Mouse (Mus musculus): ENCODE results near the gene Ctrc. TPM values are rescaled to one million over a fixed set of nuclear protein-coding genes. Genes with fewer than 3 reads are reported as not detected.

Gene Ctrc
- polyA plus RNA-seq (2014; fragmentation: Illumina TruSeq; extraction: RNeasy Lipid Tissue Mini Kit (QIAGEN cat#74804); ENCODE audit: low read depth, low replicate concordance), result not detected

DNA sequence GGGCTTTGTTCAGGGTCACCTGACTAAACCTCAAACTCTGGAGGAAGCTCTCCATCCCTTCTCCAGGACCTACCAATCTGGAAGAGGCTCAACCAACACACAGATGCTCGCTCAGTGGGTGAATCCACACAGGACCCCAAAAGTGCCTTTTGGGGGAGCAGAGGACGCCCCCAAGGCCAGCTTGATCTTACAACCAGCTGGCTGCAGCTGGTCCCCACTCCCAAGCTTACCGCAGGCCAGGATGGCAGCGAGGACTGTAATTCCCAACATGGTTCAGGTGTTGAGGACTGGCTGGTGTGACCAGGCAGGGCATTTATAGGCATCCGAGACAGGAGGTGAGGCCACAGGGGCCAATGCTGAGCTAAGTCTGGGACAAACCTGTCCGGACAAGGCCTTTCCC is at the start of gene Ctrc:
Gene Ctrc (minus strand): TSS at position 361 of the 400 bp plus-strand sequence.

DNA sequence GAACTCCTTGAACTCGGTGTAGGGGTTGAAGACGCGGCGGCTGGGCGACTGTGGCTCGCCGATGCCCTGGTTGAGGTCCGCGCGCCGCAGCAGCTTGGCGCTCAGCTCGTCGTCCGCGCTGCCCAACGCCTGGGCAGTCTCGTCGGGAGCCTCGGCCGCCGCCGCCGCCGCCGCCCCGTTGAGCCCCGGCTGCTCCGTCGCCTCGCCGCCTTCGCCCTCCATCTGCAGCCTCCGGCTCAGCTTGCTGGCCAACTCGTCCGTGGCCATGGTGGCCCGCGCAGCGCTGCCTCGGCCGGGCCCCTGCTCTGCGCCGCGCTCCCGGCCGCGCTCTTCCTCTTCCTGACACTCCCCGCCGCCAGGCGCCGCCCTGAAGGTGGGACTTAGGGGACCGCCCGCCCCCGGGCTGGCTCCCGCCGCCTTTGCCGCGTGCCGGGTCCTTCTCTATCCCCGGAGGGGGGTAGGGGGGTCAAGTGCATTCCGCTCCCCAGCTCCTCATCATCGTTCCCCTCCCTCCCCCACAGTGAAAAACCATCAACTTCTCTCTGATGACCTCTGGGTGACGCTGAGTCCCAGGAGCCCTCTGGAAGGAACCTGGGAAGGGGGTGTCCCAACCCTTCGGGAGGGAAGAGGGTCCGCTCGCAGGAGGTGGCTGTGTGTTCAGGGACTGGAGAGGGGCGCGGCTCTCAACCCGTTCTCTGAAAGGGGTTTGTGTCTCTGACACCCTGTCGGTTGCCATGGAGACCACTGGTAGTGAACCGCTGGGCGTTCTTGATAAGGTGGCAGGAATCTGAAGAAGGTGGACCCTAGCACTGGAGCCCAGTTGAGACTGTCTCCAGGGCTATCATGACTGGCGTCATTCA is 28.7 kb upstream of the Ctrc start, which contains the start of gene Efhd2:
Gene Efhd2 (minus strand): TSS at position 320 of the 860 bp plus-strand sequence.

GRCm38 (mm10) chr4:141826060-141826459 is 20.1 kb downstream of the Ctrc start, which contains the start of gene Cela2a:
TSS of gene Cela2a (minus strand) at chr4:141826160.

GRCm38 (mm10) chr4:141793282-141794151 is 52.6 kb downstream of the Ctrc start, which contains the start of gene Casp9:
TSS of gene Casp9 (plus strand) at chr4:141793612.

DNA sequence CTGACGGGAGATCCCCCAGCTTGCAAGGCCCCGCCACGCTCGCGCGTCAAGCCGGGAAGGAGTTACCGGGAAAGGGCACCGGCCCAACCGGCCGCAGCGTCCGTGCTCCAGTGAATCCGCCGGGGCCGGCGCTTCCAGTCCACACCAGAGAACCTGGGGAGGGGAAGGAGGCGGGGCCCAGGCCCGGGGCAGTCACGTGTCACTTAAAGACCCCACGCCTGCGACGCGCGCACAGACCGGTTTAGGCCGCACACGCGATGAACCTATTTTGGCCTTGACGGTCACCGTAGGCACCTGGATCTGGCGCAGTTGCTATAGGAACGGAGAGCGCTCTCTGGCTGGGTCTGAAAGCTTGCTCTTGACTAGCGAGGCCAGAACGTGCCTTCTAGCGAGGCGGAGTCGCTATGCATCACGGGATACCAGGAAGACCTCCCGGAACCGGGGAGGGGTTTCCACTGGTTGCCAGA is 55.6 kb downstream of the Ctrc start, which contains the start of gene Dnajc16:
Gene Dnajc16 (minus strand): TSS at position 408 of the 467 bp plus-strand sequence.

Other genes starting within 250 kb of the Ctrc start
- 0.48 TPM for gene Fblim1, start 240.3 kb downstream of the Ctrc start, polyA plus RNA-seq (2014; fragmentation: Illumina TruSeq; extraction: RNeasy Lipid Tissue Mini Kit (QIAGEN cat#74804); ENCODE audit: low read depth, low replicate concordance)
- 1.1 TPM for gene Tmem82, start 227.7 kb downstream of the Ctrc start, polyA plus RNA-seq (2014; fragmentation: Illumina TruSeq; extraction: RNeasy Lipid Tissue Mini Kit (QIAGEN cat#74804); ENCODE audit: low read depth, low replicate concordance)
- gene Slc25a34, start 222.5 kb downstream of the Ctrc start, polyA plus RNA-seq (2014; fragmentation: Illumina TruSeq; extraction: RNeasy Lipid Tissue Mini Kit (QIAGEN cat#74804); ENCODE audit: low read depth, low replicate concordance), result 0.42 TPM
- gene Plekhm2, start 181.5 kb downstream of the Ctrc start, polyA plus RNA-seq (2014; fragmentation: Illumina TruSeq; extraction: RNeasy Lipid Tissue Mini Kit (QIAGEN cat#74804); ENCODE audit: low read depth, low replicate concordance), result 0.69 TPM
- gene Rsc1a1, start 160.8 kb downstream of the Ctrc start, polyA plus RNA-seq (2014; fragmentation: Illumina TruSeq; extraction: RNeasy Lipid Tissue Mini Kit (QIAGEN cat#74804); ENCODE audit: low read depth, low replicate concordance), result 5.0 TPM
- gene Ddi2, start 122.9 kb downstream of the Ctrc start, polyA plus RNA-seq (2014; fragmentation: Illumina TruSeq; extraction: RNeasy Lipid Tissue Mini Kit (QIAGEN cat#74804); ENCODE audit: low read depth, low replicate concordance), result 60.2 TPM
- 25.5 TPM for gene Agmat, start 99.7 kb downstream of the Ctrc start, polyA plus RNA-seq (2014; fragmentation: Illumina TruSeq; extraction: RNeasy Lipid Tissue Mini Kit (QIAGEN cat#74804); ENCODE audit: low read depth, low replicate concordance)
- 2.8 TPM for gene Dnajc16, start 55.4 kb downstream of the Ctrc start, polyA plus RNA-seq (2014; fragmentation: Illumina TruSeq; extraction: RNeasy Lipid Tissue Mini Kit (QIAGEN cat#74804); ENCODE audit: low read depth, low replicate concordance)
- gene Casp9, start 52.7 kb downstream of the Ctrc start, polyA plus RNA-seq (2014; fragmentation: Illumina TruSeq; extraction: RNeasy Lipid Tissue Mini Kit (QIAGEN cat#74804); ENCODE audit: low read depth, low replicate concordance), result 7.8 TPM
- not detected for gene Cela2a, start 20.2 kb downstream of the Ctrc start, polyA plus RNA-seq (2014; fragmentation: Illumina TruSeq; extraction: RNeasy Lipid Tissue Mini Kit (QIAGEN cat#74804); ENCODE audit: low read depth, low replicate concordance)
- 2.0 TPM for gene Efhd2, start 28.6 kb upstream of the Ctrc start, polyA plus RNA-seq (2014; fragmentation: Illumina TruSeq; extraction: RNeasy Lipid Tissue Mini Kit (QIAGEN cat#74804); ENCODE audit: low read depth, low replicate concordance)
- 0.82 TPM for gene Fhad1, start 168.7 kb upstream of the Ctrc start, polyA plus RNA-seq (2014; fragmentation: Illumina TruSeq; extraction: RNeasy Lipid Tissue Mini Kit (QIAGEN cat#74804); ENCODE audit: low read depth, low replicate concordance)
- 0.53 TPM for gene Tmem51, start 237.9 kb upstream of the Ctrc start, polyA plus RNA-seq (2014; fragmentation: Illumina TruSeq; extraction: RNeasy Lipid Tissue Mini Kit (QIAGEN cat#74804); ENCODE audit: low read depth, low replicate concordance)

All from liver, adult 10 weeks (tissue).